Mouse (Mus musculus): ENCODE results near the gene Vil1. TPM values are rescaled to one million over a fixed set of nuclear protein-coding genes. Genes with fewer than 3 reads are reported as not detected.
"Not testable (repeated sequence)": the region's sequence is repeated elsewhere in the genome, so short reads cannot be mapped to it uniquely, and the experiment has no call there.

Vil1 gene
- total and polyA plus RNA-seq, 3 experiments: 0.04 TPM; not detected in 1

DNA sequence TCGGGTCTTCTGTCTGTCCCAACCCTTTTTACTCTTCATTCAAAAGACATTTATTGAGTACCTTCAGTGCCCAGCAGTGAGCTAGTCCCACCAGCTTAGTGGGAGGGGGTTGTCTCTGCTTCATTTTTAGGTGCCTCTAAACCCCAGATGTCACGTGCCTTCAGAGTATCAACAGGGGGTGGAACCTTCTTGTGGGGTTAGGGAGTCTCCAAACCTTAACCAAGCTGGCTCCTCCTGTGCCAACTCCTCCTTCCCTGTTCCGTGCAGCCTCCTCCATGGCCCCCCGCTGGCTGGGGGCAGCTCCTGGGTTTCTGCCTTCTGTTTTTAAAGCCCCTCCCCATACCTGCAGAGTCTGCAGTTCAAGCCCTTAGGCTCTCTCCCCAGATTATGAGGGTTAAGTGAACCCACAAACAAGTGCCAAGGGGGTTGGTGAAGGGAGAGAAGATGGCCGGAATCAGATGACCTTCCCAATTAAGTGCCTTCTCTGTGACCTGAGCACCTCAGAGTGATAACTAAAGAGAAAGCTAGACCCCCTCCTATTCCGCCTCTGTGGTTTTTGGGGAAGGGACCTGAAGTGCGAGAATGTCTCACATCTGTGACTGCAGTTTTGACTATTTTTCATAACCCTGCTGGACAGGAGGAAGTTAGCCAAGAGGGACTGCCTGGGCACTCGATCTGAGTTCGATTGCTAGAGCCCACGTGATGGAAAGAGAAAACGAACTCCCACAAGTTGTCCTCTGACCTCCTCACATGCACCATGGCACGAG lies 12.5 kb upstream of the Vil1 start:
- Histone ChIP-seq H3K79me2 (ENCODE audit: control insufficient read depth, insufficient read depth, low read length, poor library complexity) (peaks cover 14% of the 10 kb centered on the region), H3K27ac (ENCODE audit: control insufficient read depth, low read depth, low read length) (peak overlapping the region; percentile 96), H3K9ac (ENCODE audit: control insufficient read depth, low read depth, low read length, poor library complexity, severe bottlenecking) (peak overlapping the region; percentile 87), H3K36me3 (ENCODE audit: control insufficient read depth in 1 of 2, insufficient read depth in 2 of 2, low read length in 2 of 2) (peaks cover 0 to 12% of the 10 kb centered on the region in 2 experiments; a peak in 2 of 4 replicates), H3K4me3 (ENCODE audit: control insufficient read depth in 1 of 2, insufficient read depth in 1 of 2, low read depth in 2 of 2, low read length in 2 of 2) (peak overlapping the region; percentile 31 to 71; a peak in 3 of 4 replicates), H3K4me1 (ENCODE audit: control insufficient read depth in 1 of 2, insufficient read depth in 2 of 2, low read length in 2 of 2) (peaks cover 0 to 15% of the 10 kb centered on the region in 2 experiments; a peak in 1 of 4 replicates)
- H3K27me3 ChIP-seq (ENCODE audit: control insufficient read depth in 1 of 2, insufficient read depth in 2 of 2, low read length in 2 of 2); H3K9me3 ChIP-seq (replicated peaks; ENCODE audit: insufficient read depth, low read length); DNase-seq (ENCODE audit: low read depth, low spot score): not testable (repeated sequence)
- peak; percentile 66 for TF ChIP-seq USF1 (IDR thresholded peaks at IDR 0.05; ENCODE audit: low read depth, low read length)

DNA sequence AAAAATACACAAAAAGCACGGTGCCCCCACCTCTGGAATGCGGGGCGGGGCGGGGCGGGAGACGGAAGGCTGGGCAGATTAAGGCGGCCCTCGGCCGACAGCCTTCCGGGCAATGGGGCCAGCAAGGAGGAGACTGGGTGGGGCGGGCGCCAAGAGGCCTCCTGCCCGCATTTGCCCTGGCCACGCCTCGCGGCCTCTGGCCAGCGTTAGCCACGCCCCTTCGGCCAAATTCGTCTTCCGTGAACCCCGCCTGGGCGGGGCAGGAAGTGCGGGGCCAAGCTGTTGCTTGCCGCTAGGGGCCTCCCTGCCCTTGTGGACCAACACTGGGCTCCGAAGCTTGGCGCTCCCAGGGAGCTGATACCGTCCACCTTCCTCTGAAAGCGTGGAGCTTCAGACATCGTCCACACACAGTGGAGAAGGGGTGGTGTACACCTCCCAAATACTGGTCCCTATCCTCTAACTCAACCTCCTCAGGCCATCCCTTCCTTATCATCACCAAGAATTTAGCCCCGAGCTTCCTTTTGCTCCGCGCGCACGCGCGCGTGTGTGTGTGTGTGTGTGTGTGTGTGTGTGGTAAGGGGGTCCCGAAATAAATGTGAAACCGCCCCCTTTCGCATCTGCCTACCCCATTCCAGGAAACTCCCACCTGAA lies 11.8 kb upstream of the Vil1 start:
- peaks cover 0 to 20% of the 10 kb centered on the region in 2 experiments; a peak in 2 of 4 replicates for H3K36me3 ChIP-seq (ENCODE audit: control insufficient read depth in 1 of 2, insufficient read depth in 2 of 2, low read length in 2 of 2)
- H3K9me3 ChIP-seq (replicated peaks; ENCODE audit: insufficient read depth, low read length): no peaks in the 10 kb centered on the region
- H3K79me2 ChIP-seq (ENCODE audit: control insufficient read depth, insufficient read depth, low read length, poor library complexity): peaks cover 6% of the 10 kb centered on the region
- peaks cover 0 to 22% of the 10 kb centered on the region in 2 experiments; a peak in 2 of 4 replicates for H3K4me1 ChIP-seq (ENCODE audit: control insufficient read depth in 1 of 2, insufficient read depth in 2 of 2, low read length in 2 of 2)
- peak; percentile 96 for DNase-seq (ENCODE audit: low read depth, low spot score)
- peak overlapping the region; percentile 31 to 71 for H3K4me3 ChIP-seq (ENCODE audit: control insufficient read depth in 1 of 2, insufficient read depth in 1 of 2, low read depth in 2 of 2, low read length in 2 of 2)
- no peaks in the 10 kb centered on the region for H3K27me3 ChIP-seq (ENCODE audit: control insufficient read depth in 1 of 2, insufficient read depth in 2 of 2, low read length in 2 of 2)
- peak overlapping the region; percentile 96 for H3K27ac ChIP-seq (ENCODE audit: control insufficient read depth, low read depth, low read length)
- H3K9ac ChIP-seq (ENCODE audit: control insufficient read depth, low read depth, low read length, poor library complexity, severe bottlenecking): peak overlapping the region; percentile 87
- no peak for TF ChIP-seq ZC3H11A (IDR thresholded peaks at IDR 0.05; ENCODE audit: low read depth, low read length)
- TF ChIP-seq GATA1 (IDR thresholded peaks at IDR 0.05; ENCODE audit: low read depth, low read length): peak; percentile 42; the same call in 1 of the 2 replicates
- peak; percentile 49 to 63 (median 63) for TF ChIP-seq CTCF (IDR thresholded peaks at IDR 0.05 in 2 of 3, conservative IDR thresholded peaks at IDR 0.05 in 1 of 3; ENCODE audit: control insufficient read depth in 1 of 3, insufficient read depth in 1 of 3, low read depth in 2 of 3, low read length in 3 of 3, poor library complexity in 1 of 3, severe bottlenecking in 1 of 3)
- no peak for TF ChIP-seq ZNF384 (IDR thresholded peaks at IDR 0.05; ENCODE audit: low read depth, low read length)
- TF ChIP-seq NRF1 (IDR thresholded peaks at IDR 0.05; ENCODE audit: insufficient read depth, low read depth, low read length, poor library complexity, severe bottlenecking): peak; percentile 78
- TF ChIP-seq ZMIZ1 (IDR thresholded peaks at IDR 0.05; ENCODE audit: low read depth, low read length): peak; percentile 91
- no peak for TF ChIP-seq CHD1 (IDR thresholded peaks at IDR 0.05; ENCODE audit: low read depth, low read length)
- no peak; the same call in 1 of the 2 replicates for TF ChIP-seq BHLHE40 (IDR thresholded peaks at IDR 0.05; ENCODE audit: borderline replicate concordance, low read depth, low read length)
- no peak; the same call in 1 of the 2 replicates for TF ChIP-seq CHD2 (IDR thresholded peaks at IDR 0.05; ENCODE audit: low read length)
- no peak for TF ChIP-seq SMC3 (IDR thresholded peaks at IDR 0.05; ENCODE audit: low read depth, low read length)
- TF ChIP-seq MAZ (IDR thresholded peaks at IDR 0.05; ENCODE audit: low read depth, low read length): peak; percentile 83; the same call in 1 of the 2 replicates
- TF ChIP-seq RAD21 (IDR thresholded peaks at IDR 0.05; ENCODE audit: low read depth, low read length): peak; percentile 11; the same call in 1 of the 2 replicates
- TF ChIP-seq TBP (IDR thresholded peaks at IDR 0.05; ENCODE audit: low read depth, low read length): peak; percentile 71
- no peak for TF ChIP-seq MAFK (IDR thresholded peaks at IDR 0.05; ENCODE audit: borderline replicate concordance, low read depth, low read length)
- no peak for TF ChIP-seq E2F4 (IDR thresholded peaks at IDR 0.05; ENCODE audit: borderline replicate concordance, low read depth, low read length)
- no peak for TF ChIP-seq MEF2A (IDR thresholded peaks at IDR 0.05; ENCODE audit: extremely low read depth, insufficient replicate concordance, low read depth, low read length, poor library complexity, severe bottlenecking)
- TF ChIP-seq USF1 (IDR thresholded peaks at IDR 0.05; ENCODE audit: low read depth, low read length): peak; percentile 13; the same call in 1 of the 2 replicates
- TF ChIP-seq MYC (IDR thresholded peaks at IDR 0.05; ENCODE audit: low read depth, low read length): no peak
- peak; percentile 84 for TF ChIP-seq NELFE (IDR thresholded peaks at IDR 0.05; ENCODE audit: low read depth, low read length)
- no peak for TF ChIP-seq TAL1 (IDR thresholded peaks at IDR 0.05; ENCODE audit: low read length)
- no peak for TF ChIP-seq KAT2A (conservative IDR thresholded peaks at IDR 0.05; ENCODE audit: low read depth, low read length)
- peak; percentile 47; the same call in 1 of the 2 replicates for TF ChIP-seq ETS1 (IDR thresholded peaks at IDR 0.05; ENCODE audit: low read depth, low read length)
- TF ChIP-seq JUND (IDR thresholded peaks at IDR 0.05; ENCODE audit: low read depth, low read length): no peak
- no peak for TF ChIP-seq MYB (IDR thresholded peaks at IDR 0.05; ENCODE audit: low read depth, low read length)
- peak; percentile 56 for TF ChIP-seq MXI1 (IDR thresholded peaks at IDR 0.05; ENCODE audit: low read depth, low read length)
- TF ChIP-seq UBTF (IDR thresholded peaks at IDR 0.05; ENCODE audit: borderline replicate concordance, insufficient read depth, low read depth, low read length): no peak
- peak; percentile 75 for TF ChIP-seq HCFC1 (IDR thresholded peaks at IDR 0.05; ENCODE audit: low read depth, low read length)

All from MEL (cell line).